Mouse (Mus musculus) kidney, adult 18-20 months (tissue): Measurements from ENCODE around the gene Bcl2l13.
"Not testable (repeated sequence)": the region's sequence is repeated elsewhere in the genome, so short reads cannot be mapped to it uniquely, and the experiment has no call there.

Experiments used
- DNase-seq: peaks from one replicate; pipeline ENCODE4 v3.0.0; 2021

Bcl2l13 gene

DNA sequence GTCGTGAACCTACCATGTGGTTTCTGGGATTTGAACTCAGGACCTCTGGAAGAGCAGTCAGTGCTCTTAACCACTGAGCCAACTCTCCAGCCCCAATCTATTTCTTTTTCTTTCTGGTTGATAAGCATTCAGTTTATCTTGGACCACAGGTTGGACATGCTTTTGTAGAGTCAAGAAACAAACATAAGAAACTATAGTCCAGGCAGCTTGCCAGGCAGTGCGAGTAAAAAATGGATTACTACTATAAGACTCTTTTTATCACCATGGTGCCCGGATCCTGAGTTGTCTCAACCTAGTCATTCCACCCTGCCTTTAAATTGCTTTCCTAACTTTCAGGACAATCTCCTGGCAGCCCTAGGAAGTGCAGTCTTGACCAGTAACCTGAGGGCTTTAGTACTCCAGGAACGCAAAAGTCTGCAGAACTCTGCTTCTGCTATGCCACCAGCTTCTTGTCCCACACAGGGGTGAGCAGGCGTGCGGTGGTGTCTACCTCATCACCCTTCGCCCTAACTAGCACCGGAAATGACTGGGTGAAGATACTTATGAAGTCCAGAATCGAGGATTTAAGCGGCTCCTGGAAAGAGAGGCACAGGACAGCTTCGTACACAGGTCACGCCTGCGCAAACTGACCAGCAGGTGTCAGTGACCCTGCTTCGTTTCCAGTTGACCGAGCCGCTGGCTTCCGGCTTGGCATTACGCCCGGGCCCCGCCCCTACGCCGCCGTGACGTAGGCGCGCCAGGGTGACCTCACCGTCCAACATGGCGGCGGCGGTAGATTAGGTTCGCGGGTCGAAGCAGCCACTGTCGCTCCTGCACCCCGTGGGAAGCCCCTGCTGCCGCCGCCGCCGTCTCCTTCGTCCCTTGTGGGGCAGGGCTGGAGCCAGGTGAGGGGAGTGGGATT lies at the start of gene Bcl2l13:
Gene Bcl2l13, plus strand, starts transcription at position 739 of the 901 bp plus-strand sequence.
- DNase-seq = peak; percentile 99

- no peak for DNase-seq
Measured at GRCm38 (mm10) chr6:120788068-120788607, 47.9 kb upstream of the Bcl2l13 start.

DNA sequence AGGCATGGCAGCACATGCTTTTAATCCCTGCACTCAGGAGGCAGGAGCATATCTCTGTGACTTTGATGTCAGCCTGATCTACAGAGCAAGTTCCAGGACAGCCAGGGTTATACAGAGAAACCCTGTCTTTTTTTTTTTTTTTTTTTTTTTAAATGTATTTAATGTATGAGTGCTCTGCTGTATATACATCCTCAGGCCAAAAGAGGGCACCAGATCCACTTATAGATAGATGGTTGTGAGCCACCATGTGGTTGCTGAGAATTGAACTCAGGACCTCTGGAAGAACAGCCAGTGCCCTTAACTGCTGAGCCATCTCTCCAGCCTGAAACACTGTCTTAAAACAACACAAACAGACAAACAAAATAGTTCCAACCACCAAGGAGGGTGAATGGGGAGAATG lies 47.1 kb upstream of the Bcl2l13 start:
- DNase-seq = no peak

GRCm38 (mm10) chr6:120790153-120790552 lies 45.9 kb upstream of the Bcl2l13 start:
- no peak for DNase-seq

- DNase-seq = no peak
Measured at GRCm38 (mm10) chr6:120790717-120791116, 45.3 kb upstream of the Bcl2l13 start.

GRCm38 (mm10) chr6:120792947-120793346 lies 43.1 kb upstream of the Bcl2l13 start:
- no peak for DNase-seq

- DNase-seq = no peak
Measured at GRCm38 (mm10) chr6:120795422-120796086, 40.5 kb upstream of the Bcl2l13 start.

- DNase-seq = no peak
Measured at GRCm38 (mm10) chr6:120796111-120796510, 39.9 kb upstream of the Bcl2l13 start.

GRCm38 (mm10) chr6:120798019-120798418 lies 38.0 kb upstream of the Bcl2l13 start:
- DNase-seq = no peak

DNA sequence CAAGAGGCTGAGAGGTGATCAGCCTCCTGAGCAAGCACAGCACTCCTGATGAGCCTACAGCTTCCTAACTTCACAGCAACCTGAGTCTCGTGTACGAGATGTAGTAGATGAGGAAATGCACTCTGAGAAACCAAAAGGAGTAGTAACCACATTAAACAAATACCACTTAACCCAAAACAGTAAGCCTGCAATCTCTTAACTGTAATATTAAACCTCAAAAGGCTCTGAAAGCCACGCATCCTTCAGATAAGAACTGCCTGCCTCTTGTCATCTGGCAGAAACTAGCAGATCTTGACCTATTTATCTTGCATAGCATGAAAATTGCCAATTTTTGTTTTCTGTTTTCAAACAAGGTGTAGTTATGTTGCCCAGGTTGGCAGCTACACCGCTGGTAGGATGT lies 37.1 kb upstream of the Bcl2l13 start:
- DNase-seq = no peak

- DNase-seq = no peak
Measured at GRCm38 (mm10) chr6:120799581-120800041, 36.4 kb upstream of the Bcl2l13 start.

DNA sequence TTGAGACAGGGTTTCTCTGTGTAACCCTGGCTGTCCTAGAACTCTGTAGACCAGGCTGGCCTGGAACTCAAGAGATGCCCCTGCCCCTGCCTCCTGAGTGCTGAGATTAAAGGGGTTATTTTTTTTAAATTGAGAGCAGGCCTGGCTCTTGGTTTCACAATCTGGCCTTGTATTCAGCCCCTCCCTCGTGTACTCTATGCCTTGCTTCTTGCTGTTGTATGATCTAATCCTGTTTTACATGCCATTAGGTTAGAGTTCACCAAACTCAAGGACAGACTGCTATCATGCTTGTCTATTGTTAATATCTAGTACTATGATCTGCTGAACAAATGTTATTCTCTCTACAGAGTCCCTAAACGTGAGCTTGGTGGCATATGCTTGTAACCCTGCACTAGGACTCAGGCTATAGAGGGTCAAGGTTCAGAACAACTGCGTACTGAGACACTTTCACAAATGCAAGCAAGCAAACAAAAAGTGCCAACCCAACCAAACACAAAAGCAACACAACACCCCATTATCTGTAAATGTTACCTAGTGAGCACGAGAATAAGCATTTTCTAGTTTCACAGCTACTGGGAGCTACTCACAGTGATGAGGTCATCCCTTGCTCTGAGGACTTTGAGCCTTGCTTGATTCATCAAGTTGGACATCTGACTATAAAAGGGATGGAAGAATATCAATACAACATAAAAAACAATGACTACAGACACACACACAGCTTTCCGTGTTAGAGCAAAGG lies 28.8 kb upstream of the Bcl2l13 start:
- no peak for DNase-seq

DNA sequence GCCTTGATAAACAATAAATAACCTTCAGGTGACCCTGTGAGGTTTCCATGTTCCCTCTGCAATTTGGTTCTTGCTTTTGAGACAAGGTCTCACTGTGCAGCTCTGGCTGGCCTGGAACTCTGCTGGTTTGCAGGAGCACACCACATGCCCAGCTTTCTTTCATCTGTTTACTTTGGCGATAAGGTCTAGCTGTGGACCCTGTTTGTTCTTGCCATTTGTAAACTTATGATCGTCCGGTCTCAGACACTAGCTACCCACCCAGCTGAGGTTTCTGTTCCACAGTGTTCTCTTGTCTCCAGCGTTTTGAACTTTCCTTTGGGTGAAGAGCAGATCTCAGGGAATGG lies 28.3 kb upstream of the Bcl2l13 start:
- DNase-seq = no peak

- DNase-seq = not testable (repeated sequence)
Measured at GRCm38 (mm10) chr6:120811999-120812398, 24.0 kb upstream of the Bcl2l13 start.

DNA sequence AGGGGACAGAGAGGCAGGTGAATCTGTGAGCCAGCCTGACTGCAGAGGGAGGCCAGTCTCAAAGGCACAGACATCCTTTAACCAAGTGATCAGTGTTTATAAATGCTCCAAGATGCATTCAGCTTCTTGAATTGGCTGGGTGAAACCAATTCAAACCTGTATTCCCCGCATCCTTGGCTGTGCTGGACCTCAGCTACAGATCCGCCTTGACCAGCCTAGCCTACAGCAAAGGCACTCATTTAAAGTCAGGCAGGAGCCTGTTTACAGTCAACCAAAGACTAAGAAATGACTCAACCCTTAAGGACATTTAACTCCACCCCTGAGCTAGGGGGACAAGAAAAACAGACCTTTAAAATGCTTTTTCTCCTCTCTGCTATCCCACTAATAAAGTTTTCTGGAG lies 16.7 kb upstream of the Bcl2l13 start:
- DNase-seq = peak; percentile 25

GRCm38 (mm10) chr6:120820144-120820543 lies 15.9 kb upstream of the Bcl2l13 start:
- peak; percentile 41 for DNase-seq

DNA sequence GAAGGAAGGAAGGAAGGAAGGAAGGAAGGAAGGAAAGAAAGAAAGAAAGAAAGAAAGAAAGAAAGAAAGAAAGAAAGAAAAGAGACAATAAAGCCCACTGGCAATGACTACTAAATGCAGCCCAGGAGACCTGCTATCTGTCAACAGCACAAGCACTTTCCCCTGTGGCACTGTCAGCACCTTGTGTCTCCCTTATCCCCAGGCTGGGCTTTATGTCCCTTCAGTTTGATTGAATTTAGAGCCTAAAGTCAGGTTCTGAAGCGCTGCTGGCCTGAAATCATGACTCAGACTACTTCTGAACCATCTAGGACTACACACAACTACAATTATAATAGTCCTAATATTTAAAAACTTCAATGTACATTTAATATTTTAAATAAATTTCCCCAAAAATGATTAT lies 15.1 kb upstream of the Bcl2l13 start:
- DNase-seq = no peak

GRCm38 (mm10) chr6:120821715-120822114 lies 14.3 kb upstream of the Bcl2l13 start:
- no peak for DNase-seq

DNA sequence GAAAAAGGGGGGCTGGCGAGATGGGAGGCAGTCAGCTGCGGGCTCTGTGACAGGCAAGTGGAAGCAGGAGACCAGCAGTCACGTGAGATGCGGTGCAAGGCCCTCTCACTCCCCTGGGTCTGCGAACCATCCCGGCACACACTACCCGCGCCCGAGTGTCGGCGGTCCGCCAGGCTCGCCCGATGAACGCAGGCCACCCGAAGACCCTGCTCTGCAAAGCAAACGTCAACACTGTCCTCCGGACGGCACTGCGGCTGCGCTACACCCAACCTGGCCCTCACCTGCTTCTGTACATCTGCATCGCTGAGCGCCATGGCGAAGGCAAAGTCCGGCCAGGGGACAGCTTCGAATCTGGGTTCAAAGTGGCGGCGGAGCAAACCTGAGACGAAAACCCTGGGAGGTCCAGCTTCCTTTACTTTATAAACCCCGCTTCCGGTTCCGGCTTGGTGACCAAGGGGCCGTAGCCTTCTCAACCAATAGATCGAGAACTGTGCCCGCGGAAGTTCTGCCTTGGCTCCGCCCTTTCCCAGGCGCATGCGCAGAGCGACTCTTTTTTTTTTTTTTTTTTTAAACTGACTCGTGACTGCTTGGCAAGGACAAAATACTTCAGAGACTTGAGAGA lies 13.6 kb upstream of the Bcl2l13 start, which contains the start of gene Atp6v1e1:
Gene Atp6v1e1, minus strand, starts transcription at position 487 of the 622 bp plus-strand sequence.
- peak; percentile 90 for DNase-seq

- peak; percentile 11 for DNase-seq
Measured at GRCm38 (mm10) chr6:120822937-120823614, 12.9 kb upstream of the Bcl2l13 start.

- no peak for DNase-seq
Measured at GRCm38 (mm10) chr6:120830056-120830455, 6.0 kb upstream of the Bcl2l13 start.
